Mouse (Mus musculus): ENCODE measurements around the gene Gm6904. TPM values are rescaled to one million over a fixed set of nuclear protein-coding genes. Genes with fewer than 3 reads are reported as not detected.

The Gm6904 gene
- polyA plus RNA-seq (2014; fragmentation: Illumina TruSeq; extraction: RNeasy Lipid Tissue Mini Kit (QIAGEN cat#74804); ENCODE audit: low replicate concordance): not detected

DNA sequence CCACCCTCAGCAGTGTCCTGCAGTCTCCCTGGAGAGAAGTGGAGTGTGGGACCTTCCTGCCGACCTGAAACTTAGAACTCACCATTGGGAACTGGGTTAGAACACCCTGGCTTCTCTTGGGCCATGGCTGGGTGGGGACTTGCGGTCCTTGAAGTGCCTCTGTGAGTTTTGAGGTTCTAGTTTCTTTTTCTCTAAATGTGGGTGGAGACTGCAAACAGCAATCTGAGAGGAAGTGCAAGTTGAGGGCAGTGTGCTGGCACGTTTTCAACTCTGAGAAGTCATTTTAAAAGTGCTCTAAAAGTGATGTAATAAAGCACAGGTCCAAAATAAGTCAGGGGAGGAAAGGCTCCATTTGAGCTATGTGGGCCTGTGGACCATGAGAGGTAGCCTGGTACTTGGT lies at the start of gene Gm6904:
Gene Gm6904 (minus strand): TSS at position 161 of the 400 bp plus-strand sequence.

DNA sequence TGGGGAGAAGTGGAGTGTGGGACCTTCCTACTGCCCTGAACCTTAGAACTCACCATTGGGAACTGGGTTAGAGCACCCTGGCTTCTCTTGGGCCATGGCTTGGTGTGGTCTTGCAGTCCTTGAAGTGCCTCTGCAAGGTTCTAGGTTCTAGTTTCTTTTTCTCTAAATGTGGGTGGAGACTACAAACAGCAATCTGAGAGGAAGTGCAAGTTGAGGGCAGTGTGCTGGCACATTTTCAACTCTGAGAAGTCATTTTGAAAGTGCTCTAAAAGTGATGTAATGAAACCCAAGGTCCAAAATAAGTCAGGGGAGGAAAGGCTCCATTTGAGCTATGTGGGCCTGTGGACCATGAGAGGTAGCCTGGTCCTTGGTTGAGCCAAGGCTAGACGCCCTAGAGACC lies 37.4 kb upstream of the Gm6904 start, which contains the start of gene Phf11a:
Gene Phf11a (minus strand): TSS at position 132 of the 400 bp plus-strand sequence.

DNA sequence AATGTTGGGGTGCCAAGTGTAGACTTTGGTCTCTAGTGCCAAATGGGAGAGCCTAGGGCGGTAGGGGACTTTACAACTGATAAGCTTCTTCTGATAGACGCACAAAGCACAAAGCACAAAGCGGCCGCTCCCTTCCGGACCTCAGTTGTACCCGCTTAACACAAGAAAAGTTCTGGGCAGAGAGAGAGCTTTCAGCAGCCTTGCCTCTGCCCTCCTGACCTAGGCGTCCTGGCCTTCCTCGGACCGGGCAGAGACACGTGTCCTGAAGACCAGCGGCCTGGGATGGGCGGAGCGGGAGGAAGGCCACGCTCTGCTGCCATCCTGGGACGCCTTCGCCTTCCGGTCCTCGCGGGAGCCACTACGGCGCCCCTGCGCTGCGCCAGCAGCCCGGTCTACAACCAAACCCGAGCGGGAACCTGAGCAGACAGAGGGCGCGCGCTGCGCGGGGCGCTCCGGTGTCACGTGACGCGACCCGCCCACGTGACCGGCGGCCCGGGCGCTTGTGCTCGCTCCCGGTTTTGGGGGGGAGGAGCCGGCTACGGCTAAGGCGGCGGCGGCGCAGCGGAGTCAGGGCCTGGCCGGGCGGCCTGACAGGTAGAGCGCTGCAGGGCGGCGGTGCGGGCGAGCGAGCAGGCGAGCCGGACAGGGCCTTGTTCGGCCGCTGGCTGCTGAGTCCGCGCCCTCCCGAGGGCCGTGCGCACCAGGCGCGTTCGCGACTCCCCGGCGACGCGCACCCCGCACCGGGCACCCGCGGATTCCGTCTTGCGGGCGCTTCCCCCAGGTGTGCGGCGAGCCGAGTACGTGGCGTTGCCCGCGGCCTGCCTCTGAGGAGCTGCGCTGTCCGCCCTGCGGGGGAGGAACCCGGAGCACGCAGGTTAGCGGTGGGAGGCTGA lies 59.1 kb downstream of the Gm6904 start, which contains the start of gene Rcbtb1:
Gene Rcbtb1 (plus strand): TSS at position 499 of the 893 bp plus-strand sequence.

Other genes starting within 250 kb of the Gm6904 start
- not detected for gene 1700129C05Rik, start 117.3 kb downstream of the Gm6904 start, polyA plus RNA-seq (2014; fragmentation: Illumina TruSeq; extraction: RNeasy Lipid Tissue Mini Kit (QIAGEN cat#74804); ENCODE audit: low replicate concordance)
- gene Gm5142, start 81.5 kb downstream of the Gm6904 start, polyA plus RNA-seq (2014; fragmentation: Illumina TruSeq; extraction: RNeasy Lipid Tissue Mini Kit (QIAGEN cat#74804); ENCODE audit: low replicate concordance): not detected
- gene Rcbtb1, start 59.0 kb downstream of the Gm6904 start, polyA plus RNA-seq (2014; fragmentation: Illumina TruSeq; extraction: RNeasy Lipid Tissue Mini Kit (QIAGEN cat#74804); ENCODE audit: low replicate concordance): 101 TPM
- 0.63 TPM for gene Phf11a, start 37.3 kb upstream of the Gm6904 start, polyA plus RNA-seq (2014; fragmentation: Illumina TruSeq; extraction: RNeasy Lipid Tissue Mini Kit (QIAGEN cat#74804); ENCODE audit: low replicate concordance)
- gene Phf11b, start 81.1 kb upstream of the Gm6904 start, polyA plus RNA-seq (2014; fragmentation: Illumina TruSeq; extraction: RNeasy Lipid Tissue Mini Kit (QIAGEN cat#74804); ENCODE audit: low replicate concordance): 6.5 TPM
- gene Phf11d, start 105.3 kb upstream of the Gm6904 start, polyA plus RNA-seq (2014; fragmentation: Illumina TruSeq; extraction: RNeasy Lipid Tissue Mini Kit (QIAGEN cat#74804); ENCODE audit: low replicate concordance): 18.6 TPM
- gene Phf11c, start 135.2 kb upstream of the Gm6904 start, polyA plus RNA-seq (2014; fragmentation: Illumina TruSeq; extraction: RNeasy Lipid Tissue Mini Kit (QIAGEN cat#74804); ENCODE audit: low replicate concordance): 6.2 TPM
- gene Setdb2, start 180.7 kb upstream of the Gm6904 start, polyA plus RNA-seq (2014; fragmentation: Illumina TruSeq; extraction: RNeasy Lipid Tissue Mini Kit (QIAGEN cat#74804); ENCODE audit: low replicate concordance): 20.5 TPM
- 79.4 TPM for gene Cab39l, start 180.8 kb upstream of the Gm6904 start, polyA plus RNA-seq (2014; fragmentation: Illumina TruSeq; extraction: RNeasy Lipid Tissue Mini Kit (QIAGEN cat#74804); ENCODE audit: low replicate concordance)